Mouse (Mus musculus) C2C12 (cell line): ENCODE data around the gene Adrb1. TPM values are rescaled to one million over a fixed set of nuclear protein-coding genes. Genes with fewer than 3 reads are reported as not detected.

Experiments used
- H3K27me3 ChIP-seq: one replicate; pipeline ENCODE4 v1.6.1; 2011; ENCODE audit not compliant: control insufficient read depth, insufficient read depth, insufficient read length
- H3K36me3 ChIP-seq: one replicate; pipeline ENCODE4 v1.6.1; 2011; ENCODE audit not compliant: control insufficient read depth, insufficient read depth
- H3K4me3 ChIP-seq: one replicate; pipeline ENCODE4 v1.5.1; 2011; ENCODE audit warnings: mild to moderate bottlenecking, control low read depth; ENCODE audit not compliant: poor library complexity, insufficient read depth, severe bottlenecking
- H3K79me2 ChIP-seq: one replicate; pipeline ENCODE4 v1.6.1; 2011; ENCODE audit not compliant: control insufficient read depth, insufficient read depth
- H3K79me3 ChIP-seq: one replicate; pipeline ENCODE4 v1.6.1; 2011; ENCODE audit warnings: low read depth, control low read depth
- H3ac ChIP-seq: one replicate; pipeline ENCODE3; 2011; ENCODE audit warnings: low read depth; ENCODE audit not compliant: control insufficient read depth, insufficient read length
- CEBPB ChIP-seq: IDR thresholded peaks from one replicate; pipeline ENCODE4 v1.6.1; 2011; ENCODE audit warnings: low read depth, mild to moderate bottlenecking, control low read depth, moderate library complexity
- CTCF ChIP-seq: IDR thresholded peaks from one replicate; pipeline ENCODE4 v1.5.1; 2011; ENCODE audit not compliant: control insufficient read depth, insufficient read depth, insufficient read length
- FOSL1 ChIP-seq: IDR thresholded peaks from one replicate; pipeline ENCODE4 v1.8.0; 2011; ENCODE audit warnings: mild to moderate bottlenecking, low read length; ENCODE audit not compliant: poor library complexity, insufficient read depth, severe bottlenecking
- MAX ChIP-seq: IDR thresholded peaks from one replicate; pipeline ENCODE4 v1.6.1; 2011; ENCODE audit warnings: mild to moderate bottlenecking, control low read depth
- MYOD1 ChIP-seq: IDR thresholded peaks from one replicate; pipeline ENCODE4 v1.6.1; 2011; ENCODE audit warnings: low read depth; ENCODE audit not compliant: control insufficient read depth, insufficient read length
- MYOG ChIP-seq: IDR thresholded peaks from one replicate; pipeline ENCODE4 v1.6.1; 2011; ENCODE audit not compliant: control insufficient read depth, insufficient read length; ENCODE audit errors: extremely low read depth
- USF1 ChIP-seq: IDR thresholded peaks from one replicate; pipeline ENCODE4 v1.6.1; 2011; ENCODE audit warnings: low read depth, mild to moderate bottlenecking, control low read depth, moderate library complexity
- polyA plus RNA-seq: library from polyadenylated mRNA; unstranded; fragments of >200 nt; fragmentation: generic; extraction: Trizol; gene quantifications from one replicate; pipeline ENCODE4 v1.2.1, GENCODE M21; 2012; ENCODE audit warnings: missing spikeins

Adrb1 gene
- polyA plus RNA-seq, 1 experiment: 0.13 TPM

- no peaks in the 10 kb centered on the region for H3K36me3 ChIP-seq
- H3K4me3 ChIP-seq: no peak overlapping the region
These were observed 34.3 kb upstream of the Adrb1 start for GRCm38 (mm10) chr19:56687676-56688075.

GRCm38 (mm10) chr19:56688661-56689335 lies 33.2 kb upstream of the Adrb1 start:
- TF ChIP-seq MAX (peak; percentile 15), USF1 (no peak), FOSL1 (no peak), MYOG (no peak), CEBPB (peak; percentile 66), MYOD1 (peak; percentile 58), CTCF (no peak)
- no peaks in the 10 kb centered on the region for H3K79me3 ChIP-seq
- no peaks in the 10 kb centered on the region for H3K36me3 ChIP-seq
- no peak overlapping the region for H3K4me3 ChIP-seq
- no peaks in the 10 kb centered on the region for H3K27me3 ChIP-seq
- no peaks in the 10 kb centered on the region for H3K79me2 ChIP-seq
- no peak overlapping the region for H3ac ChIP-seq

More at GRCm38 (mm10) chr19:56687676-56688075, 34.3 kb upstream of the Adrb1 start:
- no peak overlapping the region for H3ac ChIP-seq
- H3K79me3 ChIP-seq: no peaks in the 10 kb centered on the region
- no peak for TF ChIP-seq MYOD1
- no peak for TF ChIP-seq FOSL1
- TF ChIP-seq CEBPB: no peak
- TF ChIP-seq MYOG: no peak
- TF ChIP-seq CTCF: no peak
- no peak for TF ChIP-seq MAX
- no peak for TF ChIP-seq USF1
- H3K79me2 ChIP-seq: no peaks in the 10 kb centered on the region
- no peaks in the 10 kb centered on the region for H3K27me3 ChIP-seq

GRCm38 (mm10) chr19:56689493-56689892 lies 32.5 kb upstream of the Adrb1 start:
- TF ChIP-seq MAX (no peak), CTCF (no peak), MYOD1 (no peak), FOSL1 (no peak), CEBPB (no peak), USF1 (no peak), MYOG (no peak)
- Histone ChIP-seq H3K4me3 (no peak overlapping the region), H3K79me3 (no peaks in the 10 kb centered on the region), H3K27me3 (no peaks in the 10 kb centered on the region), H3ac (no peak overlapping the region), H3K36me3 (no peaks in the 10 kb centered on the region), H3K79me2 (no peaks in the 10 kb centered on the region)

- TF ChIP-seq FOSL1 (no peak), MYOG (no peak), CEBPB (no peak), MYOD1 (no peak), MAX (no peak), CTCF (no peak), USF1 (no peak)
- H3K79me2 ChIP-seq: no peaks in the 10 kb centered on the region
- H3K36me3 ChIP-seq: no peaks in the 10 kb centered on the region
- no peaks in the 10 kb centered on the region for H3K79me3 ChIP-seq
- H3K27me3 ChIP-seq: no peaks in the 10 kb centered on the region
- no peak overlapping the region for H3ac ChIP-seq
- H3K4me3 ChIP-seq: no peak overlapping the region
These were observed 30.9 kb upstream of the Adrb1 start for GRCm38 (mm10) chr19:56691103-56691502.

- Histone ChIP-seq H3K4me3 (no peak overlapping the region), H3ac (no peak overlapping the region), H3K79me2 (no peaks in the 10 kb centered on the region), H3K36me3 (no peaks in the 10 kb centered on the region), H3K27me3 (no peaks in the 10 kb centered on the region), H3K79me3 (no peaks in the 10 kb centered on the region)
- no peak for TF ChIP-seq CEBPB
- no peak for TF ChIP-seq MAX
- TF ChIP-seq FOSL1: no peak
- TF ChIP-seq USF1: no peak
- TF ChIP-seq MYOD1: no peak
- no peak for TF ChIP-seq CTCF
- TF ChIP-seq MYOG: no peak
These were observed 29.5 kb upstream of the Adrb1 start for GRCm38 (mm10) chr19:56692451-56692850.

- Histone ChIP-seq H3K27me3 (no peaks in the 10 kb centered on the region), H3K79me2 (no peaks in the 10 kb centered on the region), H3ac (no peak overlapping the region), H3K4me3 (no peak overlapping the region), H3K79me3 (no peaks in the 10 kb centered on the region), H3K36me3 (no peaks in the 10 kb centered on the region)
- TF ChIP-seq CTCF: no peak
- no peak for TF ChIP-seq FOSL1
- TF ChIP-seq MAX: no peak
- no peak for TF ChIP-seq USF1
- no peak for TF ChIP-seq MYOG
These were observed 24.4 kb upstream of the Adrb1 start for GRCm38 (mm10) chr19:56697370-56698144.
